Mouse (Mus musculus) hindbrain, postnatal 0 days (tissue): ENCODE measurements around the gene Smarcd3. TPM values are rescaled to one million over a fixed set of nuclear protein-coding genes. Genes with fewer than 3 reads are reported as not detected.

ENCODE experiments used
- ATAC-seq: fragments of 200-750 bp; cut with Nextera tagmentation; 2 replicates; pipeline ENCODE4 v1.8.0; 2017; ENCODE audit warnings: mild to moderate bottlenecking, moderate TSS enrichment, moderate library complexity
- DNase-seq: peaks from one replicate; pipeline ENCODE4 v3.0.0-alpha.2; 2015; ENCODE audit warnings: low spot score
- H3K27ac ChIP-seq: fragments of 300-500 bp; sonication (generic); 2 replicates; pipeline ENCODE4 v1.5.1; 2014; ENCODE audit warnings: mild to moderate bottlenecking
- H3K27me3 ChIP-seq: fragments of 300-500 bp; sonication (generic); 2 replicates; pipeline ENCODE4 v1.6.1; 2014; ENCODE audit warnings: low read length, mixed read lengths; ENCODE audit not compliant: insufficient read depth
- H3K36me3 ChIP-seq: fragments of 300-500 bp; sonication (generic); 2 replicates; pipeline ENCODE4 v1.6.1; 2014; ENCODE audit warnings: low read length, mixed read lengths; ENCODE audit not compliant: insufficient read depth
- H3K4me1 ChIP-seq: fragments of 300-500 bp; sonication (generic); 2 replicates; pipeline ENCODE4 v1.6.1; 2014; ENCODE audit warnings: antibody characterized with exemption, low read length, mixed read lengths; ENCODE audit not compliant: insufficient read depth
- H3K4me2 ChIP-seq: fragments of 300-500 bp; sonication (generic); 2 replicates; pipeline ENCODE4 v1.6.1; 2014; ENCODE audit warnings: low read depth, mild to moderate bottlenecking, low read length, moderate library complexity, mixed read lengths
- H3K4me3 ChIP-seq: fragments of 300-500 bp; sonication (generic); 2 replicates; pipeline ENCODE4 v1.5.1; 2014; ENCODE audit warnings: low read length
- H3K9ac ChIP-seq: fragments of 300-500 bp; sonication (generic); replicated peaks from 2 replicates; pipeline ENCODE4 v1.6.1; 2014; ENCODE audit warnings: mild to moderate bottlenecking, low read length, moderate library complexity, mixed read lengths
- H3K9me3 ChIP-seq: fragments of 300-500 bp; sonication (generic); 2 replicates; pipeline ENCODE4 v1.6.1; 2016; ENCODE audit warnings: low read length, mixed read lengths
- CTCF ChIP-seq: IDR thresholded peaks from 2 replicates; pipeline ENCODE4 v1.5.1; 2016; ENCODE audit warnings: antibody characterized with exemption, control low read depth, low read depth
- WGBS: fragments of 180-500 bp; shearing (Covaris S2); extraction: QIAGEN DNeasy Blood & Tissue Kit; methylation state at CpG from one replicate; pipeline ENCODE4 v1.1.7; 2014; 5-methylcytosine and 5-hydroxymethylcytosine counted together
- polyA plus RNA-seq: library from polyadenylated mRNA; unstranded; fragments of >200 nt; fragmentation: Nextera tagmentation; extraction: Ambion mirVana; gene quantifications from 2 replicates; pipeline ENCODE4 v1.2.1, GENCODE M21; 2015
- total RNA-seq: library from RNA; depleted of rRNA; stranded (reverse); fragments of >200 nt; gene quantifications from 2 replicates; pipeline ENCODE4 v1.2.3, GENCODE M21; 2014

The Smarcd3 gene
- total and polyA plus RNA-seq, 2 experiments from 2014 or later, result 128 to 246 TPM

DNA sequence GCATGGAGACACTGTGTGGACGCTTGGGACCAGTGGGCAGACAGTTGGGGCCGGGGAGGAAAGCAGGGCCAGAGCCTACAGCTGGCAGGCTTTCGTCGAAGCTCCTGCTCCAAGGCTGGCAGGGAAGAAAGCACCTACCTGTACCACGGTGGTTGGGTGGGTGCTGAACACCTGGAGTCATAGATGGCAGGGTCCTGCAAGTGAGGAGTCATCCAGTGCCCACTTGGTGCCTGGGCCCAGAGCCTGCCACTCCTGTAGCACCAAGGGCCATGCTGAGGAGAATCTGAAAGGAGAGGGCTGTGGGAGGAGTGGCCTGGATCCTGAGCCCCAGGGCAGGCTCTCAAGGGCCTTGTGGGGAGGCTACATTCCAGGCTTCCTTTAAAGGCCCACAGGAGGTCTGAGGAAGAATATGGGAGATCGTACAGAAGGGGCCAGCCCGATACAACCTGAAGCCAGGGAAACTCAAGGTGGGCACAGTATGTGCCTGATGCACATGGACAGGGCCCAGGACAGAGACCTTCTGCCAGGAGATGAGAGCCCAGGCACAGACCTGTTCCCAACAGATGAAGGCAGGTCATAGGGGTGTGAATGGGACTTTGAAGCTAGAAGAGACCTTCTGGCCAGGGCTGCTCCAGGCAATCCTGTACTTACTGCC, 1.7 kb downstream of the Smarcd3 start:
- 72% methylated on average over 7 of the region's 7 CpGs for WGBS
- H3K4me1 ChIP-seq, result peaks cover 12% of the 10 kb centered on the region
- no peaks in the 10 kb centered on the region for H3K9me3 ChIP-seq
- no peak overlapping the region for H3K4me3 ChIP-seq
- ATAC-seq, result no peak
- H3K36me3 ChIP-seq, result no peaks in the 10 kb centered on the region
- H3K9ac ChIP-seq, result no peak overlapping the region
- no peak overlapping the region for H3K27ac ChIP-seq
- H3K4me2 ChIP-seq, result peak overlapping the region; percentile 67
- H3K27me3 ChIP-seq, result no peaks in the 10 kb centered on the region
- no peak for TF ChIP-seq CTCF
- no peak for DNase-seq

GRCm38 (mm10) chr5:24620626-24621025, 3.6 kb downstream of the Smarcd3 start:
- DNase-seq (no peak), ATAC-seq (no peak)
- H3K36me3 ChIP-seq, result no peaks in the 10 kb centered on the region
- WGBS, result 75% methylated on average over 8 of the region's 8 CpGs
- no peaks in the 10 kb centered on the region for H3K27me3 ChIP-seq
- TF ChIP-seq CTCF, result no peak
- H3K9ac ChIP-seq, result no peak overlapping the region
- no peaks in the 10 kb centered on the region for H3K9me3 ChIP-seq
- peaks cover 12% of the 10 kb centered on the region for H3K4me1 ChIP-seq
- no peak overlapping the region for H3K27ac ChIP-seq
- H3K4me3 ChIP-seq, result no peak overlapping the region
- no peak overlapping the region for H3K4me2 ChIP-seq

DNA sequence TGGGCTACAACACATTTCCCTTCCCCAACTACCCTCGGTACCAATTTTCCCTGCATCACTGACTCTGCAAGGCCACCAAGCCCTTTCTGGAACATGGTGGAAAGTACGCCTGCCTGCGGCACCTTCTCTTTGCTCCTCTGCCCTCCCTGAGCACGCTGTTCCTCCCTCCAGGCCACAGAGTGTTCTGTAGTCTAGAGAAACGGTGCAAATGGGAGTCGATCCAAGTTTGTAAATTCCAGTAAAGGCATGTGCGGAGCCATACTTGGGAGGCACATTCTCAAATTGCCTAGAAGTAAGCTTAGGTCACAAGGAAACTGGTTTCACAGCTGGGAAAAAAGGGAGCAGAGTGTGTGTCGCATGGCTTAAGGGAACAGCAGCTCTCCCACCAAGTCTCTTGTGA, 4.1 kb downstream of the Smarcd3 start:
- Histone ChIP-seq H3K4me1 (peaks cover 12% of the 10 kb centered on the region), H3K9me3 (no peaks in the 10 kb centered on the region), H3K4me3 (no peak overlapping the region), H3K9ac (no peak overlapping the region), H3K36me3 (no peaks in the 10 kb centered on the region), H3K27ac (no peak overlapping the region), H3K27me3 (no peaks in the 10 kb centered on the region), H3K4me2 (no peak overlapping the region)
- no peak for ATAC-seq
- DNase-seq, result no peak
- no peak for TF ChIP-seq CTCF
- 63% methylated on average over 8 of the region's 8 CpGs for WGBS

DNA sequence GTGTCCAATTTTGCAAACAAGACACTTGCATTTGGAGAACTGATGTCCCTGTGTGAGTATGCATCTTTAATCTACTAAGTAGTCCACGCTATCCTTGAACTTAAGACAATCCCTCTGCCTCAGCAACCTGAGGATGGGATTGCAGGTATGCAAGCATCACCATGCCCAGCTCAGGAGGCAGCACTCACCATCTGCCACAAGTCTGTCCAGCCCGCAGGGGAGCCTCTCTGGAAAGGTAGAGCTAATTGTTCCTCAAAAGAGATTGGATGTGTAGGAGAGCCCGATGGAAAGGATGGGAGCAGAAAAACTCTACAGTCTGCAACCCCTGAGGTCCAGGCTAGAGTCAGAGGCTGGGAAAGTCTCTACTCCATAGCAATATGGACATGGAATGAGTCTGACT, 5.3 kb downstream of the Smarcd3 start:
- Histone ChIP-seq H3K9me3 (no peaks in the 10 kb centered on the region), H3K27ac (no peak overlapping the region), H3K4me3 (no peak overlapping the region), H3K36me3 (no peaks in the 10 kb centered on the region), H3K27me3 (no peaks in the 10 kb centered on the region), H3K9ac (no peak overlapping the region), H3K4me1 (peaks cover 4% of the 10 kb centered on the region), H3K4me2 (no peak overlapping the region)
- no peak for ATAC-seq
- TF ChIP-seq CTCF, result no peak
- 79% methylated on average over 3 of the region's 3 CpGs for WGBS
- DNase-seq, result no peak

GRCm38 (mm10) chr5:24615097-24615496, 9.1 kb downstream of the Smarcd3 start:
- ATAC-seq, result peak; percentile 82
- no peak overlapping the region for H3K27ac ChIP-seq
- H3K4me2 ChIP-seq, result no peak overlapping the region
- peak; percentile 63 for DNase-seq
- TF ChIP-seq CTCF, result no peak
- no peak overlapping the region for H3K9ac ChIP-seq
- H3K9me3 ChIP-seq, result no peaks in the 10 kb centered on the region
- 40% methylated on average over 6 of the region's 6 CpGs for WGBS
- peaks cover 17% of the 10 kb centered on the region for H3K4me1 ChIP-seq
- no peaks in the 10 kb centered on the region for H3K27me3 ChIP-seq
- no peak overlapping the region for H3K4me3 ChIP-seq
- no peaks in the 10 kb centered on the region for H3K36me3 ChIP-seq

DNA sequence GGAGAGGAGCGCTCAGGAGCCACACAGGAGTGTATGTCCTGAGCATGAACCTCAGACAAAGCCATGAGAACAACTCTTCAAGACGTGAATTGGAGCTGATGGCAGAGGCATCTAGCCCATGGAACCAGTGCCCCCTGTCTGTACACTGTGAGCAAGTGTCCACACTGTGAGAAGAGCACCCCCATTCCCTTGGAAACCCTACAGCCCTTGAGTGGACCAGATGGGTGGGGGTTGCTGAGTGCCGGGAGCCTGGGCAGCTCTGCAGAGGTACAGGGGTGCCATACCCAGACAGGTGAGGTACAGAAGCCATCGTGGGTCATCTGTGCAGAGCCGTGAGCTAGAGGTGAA, 11.9 kb downstream of the Smarcd3 start:
- Histone ChIP-seq H3K27ac (peak overlapping the region; percentile 16; the same call in 1 of the 2 replicates), H3K27me3 (no peaks in the 10 kb centered on the region), H3K36me3 (no peaks in the 10 kb centered on the region), H3K4me3 (no peak overlapping the region), H3K9me3 (no peaks in the 10 kb centered on the region), H3K4me1 (peaks cover 17% of the 10 kb centered on the region), H3K9ac (no peak overlapping the region), H3K4me2 (no peak overlapping the region)
- ATAC-seq (peak; percentile 58), DNase-seq (no peak)
- peak; percentile 47 for TF ChIP-seq CTCF
- WGBS, result 58% methylated on average over 5 of the region's 5 CpGs

DNA sequence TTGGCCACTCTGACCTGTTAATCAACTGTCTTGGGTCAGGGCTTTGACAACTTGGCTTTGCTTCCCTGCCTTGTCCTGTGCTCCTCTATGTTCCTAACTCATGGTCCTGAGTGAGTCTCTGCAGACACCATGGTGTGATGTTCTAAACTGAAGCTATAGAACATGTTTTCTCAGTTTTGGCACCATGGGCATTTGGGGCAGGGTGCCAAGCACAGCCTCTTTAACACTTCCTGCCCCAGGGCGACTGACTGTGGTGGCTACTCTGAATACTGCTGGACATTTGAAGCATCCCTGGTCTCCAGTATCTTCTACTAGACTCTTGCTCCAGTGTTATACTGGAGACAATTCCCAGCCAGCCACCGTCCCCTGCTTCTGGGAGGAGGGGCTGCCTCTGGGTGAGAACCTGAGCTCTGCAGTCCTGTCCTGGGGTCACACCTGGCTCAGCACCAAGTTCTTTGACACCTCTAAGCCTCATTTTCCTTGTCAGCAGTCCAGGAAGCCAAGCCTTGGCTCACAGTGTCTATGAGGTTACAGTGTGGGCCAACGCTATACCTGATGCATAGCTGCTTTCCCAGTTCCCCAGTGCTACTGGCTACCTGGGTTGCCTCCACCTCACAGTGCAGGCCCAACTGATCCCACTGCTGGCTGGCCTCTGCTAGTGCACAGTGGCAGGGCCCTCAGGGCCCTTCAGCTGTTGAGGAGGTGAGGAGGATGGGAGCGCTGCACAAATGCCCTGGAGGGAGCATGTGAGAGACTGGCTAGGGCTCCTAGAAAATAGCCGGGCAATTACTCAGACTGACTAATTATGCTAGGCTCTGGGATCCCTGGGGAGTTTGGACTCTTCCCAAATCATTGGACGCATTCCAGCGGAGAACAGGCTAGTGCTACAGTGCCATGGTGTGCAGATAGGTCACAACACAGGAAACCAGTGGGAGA, 12.6 kb downstream of the Smarcd3 start:
- Histone ChIP-seq H3K27ac (peak overlapping the region; percentile 16; the same call in 1 of the 2 replicates), H3K4me3 (no peak overlapping the region), H3K4me1 (peaks cover 19% of the 10 kb centered on the region), H3K9me3 (no peaks in the 10 kb centered on the region), H3K9ac (no peak overlapping the region), H3K4me2 (no peak overlapping the region), H3K27me3 (no peaks in the 10 kb centered on the region), H3K36me3 (no peaks in the 10 kb centered on the region)
- WGBS, result 23% methylated on average over 7 of the region's 7 CpGs
- no peak for TF ChIP-seq CTCF
- DNase-seq (peak; percentile 84), ATAC-seq (peak; percentile 39)
